ENCODE assay signal across 22 mouse cellular contexts in genomic region chr5:103456794-103457193, GRCm38 (mm10). TPM values are rescaled to one million over a fixed set of nuclear protein-coding genes. Genes with fewer than 3 reads are reported as not detected.
DNase-seq lines count a peak whose midpoint lies in the region; ATAC-seq and TF ChIP-seq lines count a peak whose summit lies in the region.
"Had no signal": no experiment of that assay in that cellular context is flagged by ENCODE, and none has a peak within 500 bp of the region (broad histone marks: within the 10 kb centered on the region; RNA-seq: fewer than 3 reads in every experiment).

No protein-coding gene starts in this region.

- CTCF ChIA-PET in Patski (lab: Charles Lee), result interaction anchor here (0.8 to 1.9 kb wide), 4 partner anchors 10 to 31 kb away, joined by 3 to 5 read pairs (median 4); partner anchors contain the start of gene Ptpn13

- no peaks in the 10 kb centered on the region for H3K9me3 ChIP-seq in forebrain, postnatal 0 days (ENCODE audit: low read length)
- no peaks in the 10 kb centered on the region for H3K9me3 ChIP-seq in forebrain, embryonic 12.5 days
- H3K9me3 ChIP-seq in hindbrain, embryonic 10.5 days, result 0 out of 2 replicates have a peak, but pooled peaks cover 3% of the 10 kb centered on the region
- H3K9me3 ChIP-seq: embryonic facial prominence, embryonic 13.5 days; midbrain, embryonic 13.5 days had no signal

- no peak for ATAC-seq in forebrain, postnatal 0 days
- ATAC-seq in forebrain, embryonic 12.5 days (ENCODE audit: low FRiP score), result no peak
- ATAC-seq in Patski, result no peak
- ATAC-seq: forebrain, embryonic 14.5 days; hindbrain, embryonic 16.5 days; midbrain, embryonic 13.5 days had no signal

- no peak overlapping the region for H3K9ac ChIP-seq in forebrain, postnatal 0 days
- H3K9ac ChIP-seq in forebrain, embryonic 12.5 days, result no peak overlapping the region
- H3K9ac ChIP-seq: embryonic facial prominence, embryonic 13.5 days; liver, embryonic 14.5 days; midbrain, embryonic 13.5 days; neural tube, embryonic 12.5 days had no signal

- no peaks in the 10 kb centered on the region for H3K4me1 ChIP-seq in forebrain, postnatal 0 days (ENCODE audit: insufficient read depth)
- peaks cover 4% of the 10 kb centered on the region; the same call in 1 of the 2 replicates for H3K4me1 ChIP-seq in forebrain, embryonic 12.5 days
- H3K4me1 ChIP-seq in hindbrain, embryonic 10.5 days (replicated peaks), result peaks cover 12% of the 10 kb centered on the region

- H3K27ac ChIP-seq in forebrain, postnatal 0 days (ENCODE audit: low read depth, low read length), result no peak overlapping the region
- no peak overlapping the region for H3K27ac ChIP-seq in forebrain, embryonic 12.5 days
- H3K27ac ChIP-seq in layer of hippocampus, adult 2 months, result no peak overlapping the region
- no peak overlapping the region for H3K27ac ChIP-seq in hindbrain, embryonic 10.5 days
- H3K27ac ChIP-seq: embryonic facial prominence, embryonic 13.5 days; liver, embryonic 14.5 days; midbrain, embryonic 13.5 days; neural tube, embryonic 12.5 days had no signal

- TF ChIP-seq CTCF in forebrain, postnatal 0 days (IDR thresholded peaks at IDR 0.05; ENCODE audit: low read depth), result peak; percentile 31
- TF ChIP-seq CTCF in layer of hippocampus, adult 2 months (conservative IDR thresholded peaks at IDR 0.05), result peak; percentile 55
- peak; percentile 26 for TF ChIP-seq CTCF in Patski (IDR thresholded peaks at IDR 0.05)

- no peaks in the 10 kb centered on the region for H3K36me3 ChIP-seq in forebrain, postnatal 0 days (ENCODE audit: insufficient read depth)
- H3K36me3 ChIP-seq in forebrain, embryonic 12.5 days (replicated peaks), result no peaks in the 10 kb centered on the region
- H3K36me3 ChIP-seq in hindbrain, embryonic 10.5 days, result peaks cover 5% of the 10 kb centered on the region; the same call in 1 of the 2 replicates
- H3K36me3 ChIP-seq: embryonic facial prominence, embryonic 13.5 days; midbrain, embryonic 13.5 days; neural tube, embryonic 12.5 days had no signal

- in situ Hi-C loops in Patski (cut with MboI; ENCODE audit: low pct_unique_long_range_greater_than_20kb), result no loop called here

- no peak for DNase-seq in forebrain, postnatal 0 days
- no peak for DNase-seq in layer of hippocampus, adult 2 months (ENCODE audit: low spot score in 2 of 2)
- no peak for DNase-seq in layer of hippocampus, adult 18-20 months (ENCODE audit: low spot score in 2 of 2)
- DNase-seq in A20 (ENCODE audit: low read depth, low spot score), result peak; percentile 51
- no peak for DNase-seq in Patski (ENCODE audit: low read depth, low spot score)
- no peak for DNase-seq in hindbrain, embryonic 10.5 days (ENCODE audit: low spot score)
- no peak for DNase-seq in gastrocnemius, postnatal 36 days
- DNase-seq: adrenal gland, postnatal 14 days; cerebellum, adult 2 months; cerebellum, postnatal 25 days; gastrocnemius, postnatal 14 days; heart, postnatal 36 days; kidney, adult 18-20 months; kidney, postnatal 10 days; right cerebral cortex, postnatal 14 days had no signal

- intact Hi-C loops in gastrocnemius, postnatal 36 days (cut with DNase I), result no loop called here

- H3K4me3 ChIP-seq in forebrain, postnatal 0 days (ENCODE audit: low read depth, low read length), result no peak overlapping the region
- no peak overlapping the region for H3K4me3 ChIP-seq in forebrain, embryonic 12.5 days (replicated peaks)
- no peak overlapping the region for H3K4me3 ChIP-seq in layer of hippocampus, adult 2 months
- H3K4me3 ChIP-seq in hindbrain, embryonic 10.5 days, result no peak overlapping the region
- H3K4me3 ChIP-seq: embryonic facial prominence, embryonic 13.5 days; midbrain, embryonic 13.5 days; neural tube, embryonic 12.5 days had no signal

- WGBS in forebrain, postnatal 0 days, result 95% methylated on average over 1 of the region's 1 CpGs
- WGBS in forebrain, embryonic 12.5 days, result 91% methylated on average over 1 of the region's 1 CpGs
- 90% methylated on average over 1 of the region's 1 CpGs for WGBS in hindbrain, embryonic 10.5 days

- H3K4me2 ChIP-seq in forebrain, postnatal 0 days (ENCODE audit: low read depth), result no peak overlapping the region
- no peak overlapping the region for H3K4me2 ChIP-seq in forebrain, embryonic 12.5 days
- H3K4me2 ChIP-seq: embryonic facial prominence, embryonic 13.5 days; midbrain, embryonic 13.5 days; neural tube, embryonic 12.5 days had no signal

- POLR2A ChIA-PET in Patski (lab: Charles Lee), result interaction anchor here (0.7 to 1.0 kb wide), 4 partner anchors 9 to 109 kb away, joined by 3 to 6 read pairs (median 4); no protein-coding TSS in a partner anchor

- H3K27me3 ChIP-seq in forebrain, postnatal 0 days (ENCODE audit: insufficient read depth, low read length), result no peaks in the 10 kb centered on the region
- no peaks in the 10 kb centered on the region for H3K27me3 ChIP-seq in forebrain, embryonic 12.5 days
- no peaks in the 10 kb centered on the region for H3K27me3 ChIP-seq in Patski
- H3K27me3 ChIP-seq in hindbrain, embryonic 10.5 days (ENCODE audit: insufficient read depth, poor library complexity, severe bottlenecking), result no peaks in the 10 kb centered on the region
- H3K27me3 ChIP-seq: embryonic facial prominence, embryonic 13.5 days; midbrain, embryonic 13.5 days; neural tube, embryonic 12.5 days had no signal

RNA-seq across cellular contexts. Expression of gene Ptpn13, which starts 31.8 kb away (rescaled TPM):
- total RNA-seq in forebrain, postnatal 0 days (2014; rRNA removed), result 7.8 and 16.2 TPM in 2 replicates
- polyA plus RNA-seq in forebrain, postnatal 0 days (2015; fragmentation: Nextera tagmentation; extraction: Ambion mirVana), result 1.1 and 1.8 TPM in 2 replicates
- 13.8 and 14.4 TPM in 2 replicates for polyA plus RNA-seq in forebrain, embryonic 12.5 days (2016; fragmentation: Nextera tagmentation; extraction: Ambion mirVana)
- 10 to 100 TPM in 1 of 2 experiments, 1 to 10 TPM in 1; 9.7 to 13.4 TPM for total RNA-seq in layer of hippocampus, adult 2 months (2021)
- total RNA-seq in layer of hippocampus, adult 18-20 months (2021), result 10 to 100 TPM; 10.9 to 12.2 TPM
- 215 TPM for polyA plus RNA-seq in Patski (2021)
- polyA plus RNA-seq in hindbrain, embryonic 10.5 days (2016; fragmentation: Nextera tagmentation; extraction: Ambion mirVana), result 16.6 and 18.8 TPM in 2 replicates
- total RNA-seq in gastrocnemius, postnatal 36 days (2021), result 1 to 10 TPM; 2.3 to 2.4 TPM
